Mouse (Mus musculus) testis, adult 2 months (tissue): ENCODE measurements at regions not wholly inside any gene's neighbourhood (a gene's known extent, or its start where the extent isn't known, plus 50 kb on each side); places are given as distances from the start of the nearest gene placed in this dataset.

Experiments
- H3K27ac ChIP-seq: fragments of 200-500 bp; 2 replicates; pipeline ENCODE4 v1.5.1; 2012; ENCODE audit warnings: low read depth, low read length; ENCODE audit not compliant: control insufficient read depth, insufficient read depth
- H3K27me3 ChIP-seq: fragments of 200-500 bp; 2 replicates; pipeline ENCODE4 v1.6.1; 2012; ENCODE audit warnings: mild to moderate bottlenecking, low read length, moderate library complexity; ENCODE audit not compliant: control insufficient read depth, insufficient read depth
- H3K36me3 ChIP-seq: fragments of 200-500 bp; 2 replicates; pipeline ENCODE4 v1.6.1; 2012; ENCODE audit warnings: mild to moderate bottlenecking, low read length; ENCODE audit not compliant: control insufficient read depth, insufficient read depth
- H3K4me1 ChIP-seq: fragments of 200-500 bp; 2 replicates; pipeline ENCODE4 v1.6.1; 2012; ENCODE audit warnings: low read length; ENCODE audit not compliant: control insufficient read depth, insufficient read depth
- H3K4me3 ChIP-seq: fragments of 200-500 bp; 2 replicates; pipeline ENCODE4 v1.5.1; 2012; ENCODE audit warnings: low read depth, mild to moderate bottlenecking, low read length, moderate library complexity, mixed read lengths; ENCODE audit not compliant: control insufficient read depth
- CTCF ChIP-seq: fragments of 200-500 bp; IDR thresholded peaks from 2 replicates; pipeline ENCODE4 v1.5.1; 2012; ENCODE audit warnings: low read depth, mild to moderate bottlenecking, inconsistent platforms, low read length, moderate library complexity; ENCODE audit not compliant: control insufficient read depth, insufficient read depth, insufficient replicate concordance
- POLR2A ChIP-seq: fragments of 200-500 bp; IDR thresholded peaks from 2 replicates; pipeline ENCODE4 v1.6.1; 2012; ENCODE audit warnings: low read depth, mild to moderate bottlenecking, inconsistent platforms, low read length, moderate library complexity; ENCODE audit not compliant: control insufficient read depth

DNA sequence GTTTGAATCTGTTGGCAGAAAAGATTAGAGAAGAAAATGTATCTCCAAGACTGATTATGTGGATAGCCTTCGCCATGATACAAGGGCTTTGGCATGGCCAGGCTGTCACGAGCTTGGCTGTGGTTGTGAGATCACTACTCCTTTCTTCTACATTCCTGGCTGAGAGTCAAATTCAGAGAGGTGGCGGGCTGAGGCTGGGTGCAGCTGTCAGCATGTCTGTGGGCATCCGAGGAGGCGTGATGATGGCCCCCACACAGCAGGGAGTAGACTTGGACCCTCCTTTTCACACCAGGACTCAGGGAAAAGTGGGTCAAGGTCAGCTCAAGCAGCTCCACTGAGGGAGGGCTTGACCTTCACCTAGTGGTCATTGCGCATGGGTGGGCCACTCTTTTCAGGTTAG, 186.3 kb upstream of the Fam241a start:
- no peaks in the 10 kb centered on the region for H3K36me3 ChIP-seq
- no peaks in the 10 kb centered on the region for H3K27me3 ChIP-seq
- no peak overlapping the region for H3K4me3 ChIP-seq
- no peak for TF ChIP-seq CTCF
- TF ChIP-seq POLR2A = no peak
- H3K27ac ChIP-seq = no peak overlapping the region
- H3K4me1 ChIP-seq = no peaks in the 10 kb centered on the region

DNA sequence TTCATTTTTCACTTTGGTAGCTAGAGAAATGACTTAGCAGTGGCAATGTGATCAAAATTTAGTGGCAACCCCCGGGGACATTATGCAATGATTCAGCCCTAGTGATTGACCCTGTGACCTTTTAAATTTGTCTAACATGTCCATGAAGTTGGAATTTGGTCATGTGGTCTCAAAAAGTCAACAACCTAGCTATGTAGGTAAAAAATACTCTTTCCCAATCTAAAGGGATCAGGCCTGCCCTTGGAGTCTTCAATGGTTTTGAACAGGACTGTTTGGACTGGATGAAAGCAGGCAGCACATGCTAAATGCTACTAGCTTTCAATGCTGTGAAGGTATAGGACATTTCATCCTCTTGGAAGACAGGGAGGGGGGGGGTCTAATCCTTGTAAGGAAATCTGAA, 185.3 kb upstream of the Fam241a start:
- no peaks in the 10 kb centered on the region for H3K27me3 ChIP-seq
- H3K4me3 ChIP-seq = no peak overlapping the region
- TF ChIP-seq POLR2A = no peak
- no peak for TF ChIP-seq CTCF
- H3K36me3 ChIP-seq = no peaks in the 10 kb centered on the region
- H3K27ac ChIP-seq = no peak overlapping the region
- H3K4me1 ChIP-seq = no peaks in the 10 kb centered on the region

DNA sequence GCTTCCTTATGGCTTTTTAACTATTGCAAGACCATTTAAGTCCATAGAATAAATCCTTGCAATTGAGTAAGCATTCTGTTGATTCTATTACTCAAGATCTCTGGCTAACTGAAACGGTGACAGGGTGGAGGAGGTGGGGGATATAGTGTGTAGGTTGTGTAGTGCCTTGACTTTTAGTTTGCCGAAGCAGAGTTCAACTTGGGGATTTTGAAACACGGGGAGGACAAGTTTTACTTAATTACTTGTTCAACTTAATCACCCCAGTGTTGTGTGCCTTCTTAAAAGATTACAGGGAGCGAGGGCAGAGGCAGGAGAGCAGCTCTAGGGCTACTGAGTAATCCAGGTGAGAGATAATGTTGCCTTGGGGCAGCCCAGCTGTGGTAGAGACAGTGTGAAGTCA, 171.7 kb upstream of the Fam241a start:
- TF ChIP-seq CTCF = no peak
- TF ChIP-seq POLR2A = no peak
- Histone ChIP-seq H3K36me3 (no peaks in the 10 kb centered on the region), H3K27ac (no peak overlapping the region), H3K4me3 (no peak overlapping the region), H3K27me3 (no peaks in the 10 kb centered on the region), H3K4me1 (no peaks in the 10 kb centered on the region)

DNA sequence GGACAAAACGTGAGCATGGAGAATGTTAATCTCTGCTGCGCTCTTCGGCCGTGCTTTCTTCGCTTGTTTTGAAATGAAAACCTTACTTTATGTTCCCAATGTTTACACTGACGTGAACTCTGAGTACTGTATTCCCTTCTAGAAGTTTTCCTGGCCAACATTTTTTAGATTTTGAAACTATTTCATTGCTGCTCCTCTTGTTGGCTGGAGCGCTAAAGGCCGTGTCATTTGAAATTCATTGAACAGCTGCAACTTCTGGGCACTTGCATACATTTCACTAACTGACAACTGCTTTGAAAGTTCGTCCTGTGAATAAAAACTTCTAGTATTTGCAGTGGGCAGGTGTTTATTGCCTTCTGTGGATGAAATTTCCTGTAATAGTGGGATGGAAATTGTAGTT, 157.9 kb upstream of the Fam241a start:
- Histone ChIP-seq H3K27me3 (no peaks in the 10 kb centered on the region), H3K4me1 (no peaks in the 10 kb centered on the region), H3K36me3 (no peaks in the 10 kb centered on the region), H3K27ac (no peak overlapping the region), H3K4me3 (no peak overlapping the region)
- TF ChIP-seq CTCF = no peak
- no peak for TF ChIP-seq POLR2A

DNA sequence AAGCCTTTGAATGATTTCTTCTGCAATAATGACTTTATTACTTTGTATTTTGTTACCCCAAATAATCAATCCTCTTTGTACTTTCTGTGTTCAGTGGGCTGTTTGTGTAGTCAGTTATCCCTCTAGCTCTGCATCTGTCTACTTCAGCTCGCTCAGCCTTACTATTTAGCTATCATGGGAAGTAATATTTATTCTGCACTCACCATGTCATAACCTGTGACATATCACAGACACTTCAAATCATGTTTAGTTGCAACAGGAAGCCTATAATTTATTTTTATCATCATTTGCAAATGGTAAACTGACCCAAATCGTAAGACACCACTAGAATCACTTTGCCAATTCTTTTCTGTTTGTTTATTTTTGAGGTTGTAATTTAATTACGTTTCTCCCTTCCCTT, 147.6 kb upstream of the Fam241a start:
- H3K36me3 ChIP-seq = no peaks in the 10 kb centered on the region
- no peak overlapping the region for H3K4me3 ChIP-seq
- no peaks in the 10 kb centered on the region for H3K4me1 ChIP-seq
- no peak overlapping the region for H3K27ac ChIP-seq
- TF ChIP-seq CTCF = no peak
- TF ChIP-seq POLR2A = no peak
- no peaks in the 10 kb centered on the region for H3K27me3 ChIP-seq

DNA sequence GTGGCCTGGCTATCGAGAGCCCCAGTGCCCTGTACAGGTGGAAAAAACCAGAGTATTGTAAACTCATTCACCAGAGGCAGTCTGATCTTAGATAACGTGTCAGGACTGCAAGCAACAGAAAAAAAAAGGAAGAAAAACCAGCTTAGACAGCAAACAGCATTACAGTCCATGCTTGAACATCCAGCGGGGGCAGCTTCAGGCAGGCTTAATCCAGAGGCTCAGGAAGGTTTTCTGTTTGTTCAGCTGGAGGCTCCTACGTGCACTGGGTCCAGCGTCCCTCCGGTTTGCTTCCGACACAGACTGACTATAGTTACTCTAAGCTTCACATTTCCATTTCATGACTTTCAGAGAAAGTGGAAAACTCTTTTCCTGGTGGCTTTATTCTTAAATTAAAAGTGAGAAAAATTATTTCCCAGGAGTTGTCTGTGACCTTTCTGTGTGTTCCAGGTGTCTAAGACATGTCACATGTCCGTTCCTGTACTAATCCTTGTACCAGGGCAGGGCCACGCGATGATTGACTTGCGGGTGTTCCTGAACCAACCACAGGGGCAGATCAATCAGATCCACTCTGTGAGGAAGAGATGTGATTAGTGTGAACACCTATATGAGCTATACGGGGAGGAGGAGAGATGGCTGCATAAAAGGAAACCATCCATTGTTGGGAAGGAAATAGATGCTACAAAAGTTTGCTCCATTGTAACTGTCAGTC, 144.4 kb upstream of the Fam241a start:
- Histone ChIP-seq H3K4me3 (no peak overlapping the region), H3K4me1 (no peaks in the 10 kb centered on the region), H3K27ac (no peak overlapping the region), H3K27me3 (no peaks in the 10 kb centered on the region), H3K36me3 (no peaks in the 10 kb centered on the region)
- TF ChIP-seq CTCF (no peak), POLR2A (no peak)

DNA sequence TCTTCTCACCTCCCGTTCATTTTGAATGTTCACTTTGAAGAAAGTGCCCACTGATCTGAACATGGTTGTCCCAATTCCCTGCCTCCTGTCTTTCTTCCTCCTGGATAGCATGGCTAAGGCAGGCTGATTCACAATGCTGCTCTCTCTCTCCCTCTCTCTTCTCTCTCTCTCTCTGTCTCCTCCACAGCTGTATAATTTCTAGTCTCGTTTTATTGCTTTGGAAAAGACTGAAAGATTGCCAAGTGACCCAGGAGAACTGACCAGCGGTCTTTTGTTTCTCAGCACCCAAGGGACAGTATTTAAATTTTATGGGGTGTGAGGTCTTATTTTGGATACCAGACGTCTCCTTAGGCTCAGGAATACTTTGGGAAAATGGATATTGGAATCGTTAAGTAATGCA, 143.1 kb upstream of the Fam241a start:
- Histone ChIP-seq H3K4me1 (no peaks in the 10 kb centered on the region), H3K27me3 (no peaks in the 10 kb centered on the region), H3K36me3 (no peaks in the 10 kb centered on the region), H3K4me3 (no peak overlapping the region), H3K27ac (no peak overlapping the region)
- TF ChIP-seq CTCF = no peak
- TF ChIP-seq POLR2A = no peak

DNA sequence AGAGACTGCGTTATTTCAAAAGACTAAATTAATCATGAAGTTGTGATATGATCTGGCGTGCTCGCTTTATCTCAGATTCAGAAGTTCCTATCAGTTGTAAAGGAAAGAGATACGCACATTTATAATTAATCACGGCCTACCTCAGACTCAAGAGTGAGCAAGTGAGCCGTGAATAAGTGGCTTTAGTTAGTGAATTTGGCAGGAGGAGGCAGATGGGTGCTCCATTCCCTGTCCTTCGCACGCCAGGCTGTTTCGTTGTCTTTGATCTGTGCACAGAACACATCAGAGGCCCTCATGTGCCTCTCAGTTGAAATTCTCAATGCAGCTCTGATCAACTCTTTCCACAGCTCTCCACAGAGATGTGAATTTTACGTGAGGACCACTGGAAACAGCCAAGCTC, 140.4 kb upstream of the Fam241a start:
- Histone ChIP-seq H3K4me1 (no peaks in the 10 kb centered on the region), H3K36me3 (no peaks in the 10 kb centered on the region), H3K27ac (no peak overlapping the region), H3K27me3 (no peaks in the 10 kb centered on the region), H3K4me3 (no peak overlapping the region)
- TF ChIP-seq POLR2A = no peak
- no peak for TF ChIP-seq CTCF
